Mouse (Mus musculus) A20 (cell line): Measurements from ENCODE around the gene Pbx4.

Experiments
- DNase-seq: peaks from one replicate; pipeline ENCODE4 v3.0.0-alpha.2; 2011; ENCODE audit warnings: low read depth, low spot score

Pbx4 gene

DNA sequence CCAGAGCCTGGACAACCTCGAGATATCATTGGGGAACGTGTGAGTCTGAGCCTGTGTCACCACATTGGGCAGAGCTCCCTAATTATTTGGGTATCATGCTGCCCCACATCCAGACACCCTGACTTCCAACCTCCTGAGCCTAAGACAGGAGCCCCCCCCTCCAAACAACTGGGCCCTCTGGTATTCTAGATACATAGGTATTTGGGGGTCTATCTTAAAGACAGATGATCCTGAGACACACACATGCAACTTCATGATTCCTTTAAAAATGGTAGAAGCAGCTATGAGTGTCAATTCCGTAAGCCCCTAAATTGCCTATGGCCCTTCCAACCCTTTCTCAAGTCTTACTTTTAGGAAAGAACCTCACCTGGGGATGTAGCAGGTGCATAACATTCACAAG is 22.5 kb upstream of the Pbx4 start:
- no peak for DNase-seq

DNA sequence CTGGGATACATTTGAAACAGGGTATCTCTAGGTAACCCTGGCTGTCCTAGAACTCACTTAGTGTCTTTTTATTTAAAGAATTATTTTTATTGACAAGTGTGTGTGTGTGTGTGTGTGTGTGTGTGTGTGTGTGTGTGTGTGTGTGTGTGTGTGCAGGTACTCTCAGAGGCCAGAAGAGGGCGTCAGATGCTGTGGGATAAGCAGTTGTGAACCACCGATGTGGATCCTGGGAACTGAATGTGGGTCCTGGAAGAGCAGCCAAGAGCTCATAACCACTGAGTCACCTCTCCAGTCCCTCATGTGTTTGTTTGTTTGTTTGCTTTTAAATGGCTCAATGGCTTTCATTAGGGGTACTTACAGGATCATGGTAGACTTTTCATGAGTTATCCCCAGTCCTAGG is 17.4 kb upstream of the Pbx4 start:
- no peak for DNase-seq

GRCm38 (mm10) chr8:69815396-69815795 is 16.9 kb upstream of the Pbx4 start:
- DNase-seq: no peak

DNA sequence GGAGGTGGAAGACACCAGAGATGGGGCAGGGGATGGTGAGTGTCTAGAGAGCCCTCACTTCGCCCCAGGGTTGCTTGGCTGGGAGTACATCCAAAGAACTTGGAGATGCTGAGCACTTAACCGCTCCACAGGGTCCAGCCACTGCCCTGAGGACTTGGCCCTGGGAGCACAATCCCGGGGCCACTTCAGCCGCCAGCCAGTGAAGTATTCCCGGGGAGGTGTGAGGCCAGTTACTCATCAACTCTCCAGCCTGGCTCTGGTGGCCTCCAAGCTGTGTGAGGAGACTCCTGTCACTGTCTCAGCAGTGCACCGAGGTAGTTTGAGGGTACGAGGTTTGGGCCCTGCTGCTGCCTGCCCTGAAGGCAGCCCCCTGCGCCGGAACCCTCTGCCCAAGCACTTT is 11.8 kb upstream of the Pbx4 start:
- no peak for DNase-seq

DNA sequence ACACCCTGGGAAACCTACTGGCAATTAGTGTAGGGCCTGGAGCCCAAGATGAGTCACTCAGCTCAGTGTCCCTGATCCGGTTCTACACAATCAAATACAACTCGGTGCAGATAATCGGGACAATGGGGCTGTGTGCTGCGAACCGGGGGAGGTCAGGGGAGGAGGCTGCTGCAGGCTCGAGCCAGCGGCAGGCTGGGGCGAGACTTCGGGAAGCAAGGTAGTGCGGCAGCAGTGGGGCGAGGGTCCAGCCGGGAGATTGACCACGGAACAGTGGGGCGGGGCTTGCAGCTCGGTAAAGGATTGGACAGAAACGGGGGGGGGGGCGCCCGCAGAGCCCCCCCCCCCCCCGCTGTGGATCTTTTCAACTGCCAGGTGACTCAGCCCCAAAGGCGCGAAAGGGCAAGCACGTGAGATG is 10.3 kb upstream of the Pbx4 start:
- DNase-seq: peak; percentile 64

- peak; percentile 83 for DNase-seq
Observed at GRCm38 (mm10) chr8:69822386-69823191, 9.7 kb upstream of the Pbx4 start, which contains the start of gene Lpar2. TSS of gene Lpar2 (plus strand) at chr8:69822429.

DNA sequence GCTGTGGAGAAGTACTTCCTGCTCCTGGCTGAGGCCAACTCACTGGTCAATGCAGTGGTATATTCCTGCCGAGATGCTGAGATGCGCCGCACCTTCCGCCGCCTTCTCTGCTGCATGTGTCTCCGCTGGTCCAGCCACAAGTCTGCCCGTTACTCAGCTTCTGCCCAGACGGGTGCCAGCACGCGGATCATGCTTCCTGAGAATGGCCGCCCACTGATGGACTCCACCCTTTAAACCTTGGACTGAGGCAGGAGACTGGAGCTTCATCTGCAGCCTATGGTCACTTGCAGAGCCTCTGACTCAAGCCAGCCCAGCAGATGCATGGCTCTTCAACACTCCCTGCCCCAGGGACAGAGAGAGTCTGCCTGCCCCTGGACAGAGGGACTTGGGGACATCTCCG is 5.9 kb upstream of the Pbx4 start:
- DNase-seq: no peak

DNA sequence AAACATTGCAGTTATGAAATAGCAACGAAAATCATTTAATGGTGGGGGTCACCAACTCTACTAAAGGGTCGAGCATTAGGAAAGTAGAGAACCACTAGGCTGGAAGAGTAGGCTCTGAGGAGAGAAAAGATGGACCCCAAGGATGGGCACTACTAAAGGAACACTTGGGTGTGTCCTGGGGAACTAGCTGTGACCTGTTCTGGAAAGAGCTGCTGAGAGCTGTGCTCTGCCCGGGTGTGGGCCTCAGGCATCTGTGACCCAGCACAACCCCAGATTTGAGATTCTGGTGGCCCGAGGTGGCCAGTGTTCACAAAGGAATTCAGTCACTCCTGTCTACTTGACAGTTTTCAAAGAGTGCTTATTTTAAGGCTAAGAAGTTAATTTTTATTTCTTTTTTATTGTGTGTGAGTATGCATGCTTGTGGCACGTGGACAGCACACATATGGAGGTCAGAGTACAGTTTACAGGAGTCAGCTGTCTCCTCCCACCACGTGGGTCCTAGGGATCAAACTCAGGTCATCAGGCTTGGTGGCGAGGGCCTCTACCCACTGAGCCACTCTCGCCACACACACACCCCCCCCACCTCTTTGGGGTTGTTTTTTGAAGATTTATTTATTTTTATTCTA is 4.9 kb downstream of the Pbx4 start:
- no peak for DNase-seq

GRCm38 (mm10) chr8:69847167-69848065 is 15.1 kb downstream of the Pbx4 start:
- no peak for DNase-seq

- DNase-seq: no peak
Observed at GRCm38 (mm10) chr8:69848951-69849350, 16.7 kb downstream of the Pbx4 start.

- peak; percentile 17 for DNase-seq
Observed at GRCm38 (mm10) chr8:69849899-69850298, 17.6 kb downstream of the Pbx4 start.

DNA sequence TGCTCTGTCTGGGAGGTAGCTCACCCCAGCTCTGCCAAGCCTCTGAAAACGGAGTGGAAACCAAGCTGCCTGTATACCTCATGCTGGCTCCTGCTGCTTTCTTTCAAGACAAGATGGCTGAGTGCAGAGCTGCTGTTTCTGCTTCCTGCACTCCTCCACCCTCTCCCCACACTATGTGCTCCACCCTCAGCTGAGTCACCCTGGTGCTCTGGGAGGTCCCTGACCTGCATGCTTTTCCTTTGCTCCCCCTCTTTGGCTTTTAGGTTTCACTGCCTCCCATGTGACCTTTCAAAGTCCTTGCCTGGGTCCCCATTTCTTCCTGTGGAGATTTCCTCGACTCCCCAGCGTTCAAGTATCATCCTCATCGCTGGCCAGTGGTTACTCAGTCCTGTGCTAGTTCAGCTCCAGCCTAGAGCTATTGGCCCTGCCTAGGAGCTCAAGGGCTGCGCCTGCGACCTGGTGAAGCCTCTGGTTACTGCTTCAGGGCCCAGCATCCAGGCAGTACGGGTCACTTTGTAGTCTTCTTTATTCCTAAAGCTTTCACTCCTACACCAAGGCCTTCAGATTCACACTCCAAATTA is 18.7 kb downstream of the Pbx4 start:
- DNase-seq: no peak

DNA sequence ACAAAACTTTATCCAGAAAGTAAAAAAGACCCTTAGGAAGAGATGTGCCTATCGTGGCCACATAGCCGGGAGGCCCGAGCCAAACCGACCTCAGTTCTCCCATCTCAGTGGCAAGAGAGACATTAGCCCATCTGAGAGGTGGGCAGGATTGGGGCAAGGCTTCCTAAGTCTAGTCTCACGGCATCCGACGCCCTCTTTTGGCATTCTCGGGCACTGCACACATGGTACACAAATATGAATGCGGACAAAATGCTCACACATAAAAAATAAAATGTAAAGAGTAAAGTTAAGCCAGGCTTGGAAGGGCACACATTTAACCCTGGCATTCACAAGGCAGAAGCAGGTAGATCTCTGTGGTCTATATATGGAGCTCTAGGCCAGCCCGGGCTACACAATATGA is 21.6 kb downstream of the Pbx4 start:
- DNase-seq: peak; percentile 40

DNA sequence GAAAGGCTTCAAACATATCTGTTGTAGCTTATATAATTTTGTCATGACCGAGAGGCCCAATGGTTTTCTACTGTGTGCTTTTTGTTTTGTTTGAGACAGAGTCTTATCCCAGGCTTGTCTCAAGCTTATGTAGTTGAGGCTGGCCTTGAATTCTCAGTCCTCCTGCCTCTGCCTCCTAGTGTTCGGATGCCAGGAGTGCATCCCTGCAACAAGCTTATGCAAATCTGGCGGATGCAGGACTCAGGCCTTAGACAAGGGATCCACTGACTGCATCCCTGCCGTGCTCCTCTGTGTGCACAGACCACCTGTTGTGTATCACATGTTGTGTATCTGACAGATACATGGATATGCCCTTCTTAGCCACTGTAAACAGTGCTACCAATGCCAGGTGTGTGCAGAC is 28.5 kb downstream of the Pbx4 start:
- DNase-seq: no peak

GRCm38 (mm10) chr8:69861251-69861650 is 29.0 kb downstream of the Pbx4 start:
- peak; percentile 67 for DNase-seq

DNA sequence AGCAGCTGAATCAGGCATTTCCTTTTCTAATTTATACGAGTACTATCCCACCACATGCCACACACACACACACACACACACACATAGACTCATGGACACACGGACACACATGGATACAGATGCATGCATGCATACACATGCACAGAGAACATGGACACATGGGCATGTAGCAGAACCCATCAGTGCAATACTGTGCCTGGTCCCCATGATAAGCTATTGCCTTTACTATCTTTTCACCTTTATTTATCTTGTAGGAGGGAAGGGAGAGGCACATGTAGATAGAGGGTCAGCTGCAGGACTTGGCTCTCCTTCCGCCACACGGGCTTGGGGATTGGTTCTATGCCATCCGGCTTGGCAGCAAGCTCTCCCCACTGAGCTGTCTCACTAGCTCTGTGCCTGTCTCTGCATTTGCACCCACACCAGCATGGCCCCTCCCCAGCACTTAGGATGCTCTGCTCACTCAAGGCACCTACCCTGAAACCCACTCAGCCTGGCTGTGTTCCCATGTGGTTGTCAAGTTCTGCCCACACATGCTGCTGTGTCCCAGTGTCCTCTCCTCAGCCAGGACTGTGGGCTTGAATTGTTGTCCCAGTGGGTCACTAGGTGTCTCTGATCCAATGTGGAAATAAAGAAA is 31.2 kb downstream of the Pbx4 start:
- DNase-seq: no peak

- DNase-seq: no peak
Observed at GRCm38 (mm10) chr8:69864180-69864579, 31.9 kb downstream of the Pbx4 start.

GRCm38 (mm10) chr8:69867696-69868326 is 35.5 kb downstream of the Pbx4 start:
- DNase-seq: no peak

- DNase-seq: no peak
Observed at GRCm38 (mm10) chr8:69870003-69870765, 37.9 kb downstream of the Pbx4 start.

DNA sequence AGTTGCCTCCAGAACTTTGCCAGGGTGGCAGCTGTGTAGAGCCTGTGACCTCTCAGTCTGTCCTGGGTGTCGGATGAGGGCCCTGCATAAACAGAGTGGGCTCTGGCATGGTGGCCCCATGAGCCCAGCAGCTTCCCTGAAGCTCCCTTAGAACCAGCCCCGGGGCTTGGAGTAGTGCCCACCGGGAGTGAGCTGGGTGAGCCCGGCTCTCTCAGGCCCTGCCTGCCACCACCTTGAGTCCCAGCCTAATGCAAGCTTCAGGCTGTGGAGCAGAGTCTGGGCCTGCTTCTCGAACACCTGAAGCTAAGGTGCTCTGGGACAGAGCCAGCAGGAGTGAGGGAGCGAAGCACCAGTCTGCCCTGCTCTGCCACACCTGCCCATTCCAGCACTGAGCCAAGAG is 38.6 kb downstream of the Pbx4 start:
- DNase-seq: no peak
